Comparison of ENCODE assay signal across 8 mouse cellular contexts in genomic region chr7:122066945-122067516, GRCm38 (mm10). TPM values are rescaled to one million over a fixed set of nuclear protein-coding genes. Genes with fewer than 3 reads are reported as not detected.
DNase-seq lines count a peak whose midpoint lies in the region; ATAC-seq and TF ChIP-seq lines count a peak whose summit lies in the region.

Gene Ubfd1, plus strand, starts transcription at chr7:122067175.
Gene Ears2, minus strand, starts transcription at chr7:122067263.

- intact Hi-C loops in heart, postnatal 36 days (cut with DNase I) = loop anchor here (2.0 to 5.0 kb wide), 4 partner anchors 34 to 360 kb away; partner anchors contain the start of genes Cog7, Dctn5, Ndufab1 and Palb2

- peak; percentile 58; the same call in 1 of the 2 replicates for TF ChIP-seq POLR2A in olfactory bulb, adult 2 months (IDR thresholded peaks at IDR 0.05; ENCODE audit: insufficient read depth, low read depth, low read length)
- no peak; the same call in 1 of the 2 replicates for TF ChIP-seq POLR2A in thymus, adult 2 months (IDR thresholded peaks at IDR 0.05; ENCODE audit: control insufficient read depth, extremely low read depth, insufficient read depth, low read length, poor library complexity)

- in situ Hi-C loops in ES-E14 (cut with MboI; ENCODE audit: low sequenced_read_pairs in 2 of 2, unreplicated experiment in 2 of 2) = no loop called here

- H3K36me3 ChIP-seq in ES-E14 (ENCODE audit: control insufficient read depth, insufficient read depth, low read length, poor library complexity, severe bottlenecking) = peaks cover 17% of the 10 kb centered on the region
- peaks cover 9% of the 10 kb centered on the region for H3K36me3 ChIP-seq in forebrain, embryonic 16.5 days (ENCODE audit: control insufficient read depth, insufficient read depth)
- H3K36me3 ChIP-seq in lung, embryonic 14.5 days (ENCODE audit: insufficient read depth) = peaks cover 38% of the 10 kb centered on the region
- peaks cover 7% of the 10 kb centered on the region for H3K36me3 ChIP-seq in thymus, adult 2 months (ENCODE audit: control insufficient read depth, insufficient read depth, low read length)

- peak; percentile 96 for DNase-seq in ES-E14 (ENCODE audit: low read depth, low spot score)
- peak; percentile 95 for DNase-seq in cerebellum, adult 11-12 months
- peak; percentile 94 to 98 for DNase-seq in heart, postnatal 36 days
- DNase-seq in layer of hippocampus, adult 2 months (ENCODE audit: low spot score in 2 of 2) = peak; percentile 96 to 97
- peak; percentile 99 for DNase-seq in lung, embryonic 14.5 days
- DNase-seq in thymus, adult 2 months = peak; percentile 90

- ATAC-seq in forebrain, embryonic 16.5 days = peak; percentile 98
- ATAC-seq in lung, embryonic 14.5 days (ENCODE audit: insufficient read depth) = peak; percentile 99

- H3K27ac ChIP-seq in ES-E14 (ENCODE audit: insufficient read depth, low read depth, low read length, poor library complexity, severe bottlenecking) = peak within 1 kb of the TSS; percentile 95
- H3K27ac ChIP-seq in forebrain, embryonic 16.5 days (ENCODE audit: low read length) = peak within 1 kb of the TSS; percentile 98
- H3K27ac ChIP-seq in layer of hippocampus, adult 2 months = peak within 1 kb of the TSS; percentile 99
- H3K27ac ChIP-seq in lung, embryonic 14.5 days (ENCODE audit: low read depth) = peak within 1 kb of the TSS; percentile 94
- H3K27ac ChIP-seq in olfactory bulb, adult 2 months (ENCODE audit: insufficient read depth, low read depth, low read length) = peak within 1 kb of the TSS; percentile 83
- no peak within 1 kb of the TSS; the same call in 1 of the 2 replicates for H3K27ac ChIP-seq in thymus, adult 2 months (ENCODE audit: control insufficient read depth, insufficient read depth, low read length)

- peak; percentile 47 for TF ChIP-seq CTCF in layer of hippocampus, adult 2 months (conservative IDR thresholded peaks at IDR 0.05)
- TF ChIP-seq CTCF in lung, embryonic 14.5 days (IDR thresholded peaks at IDR 0.05; ENCODE audit: low read depth) = peak; percentile 24; the same call in 1 of the 2 replicates
- TF ChIP-seq CTCF in olfactory bulb, adult 2 months (IDR thresholded peaks at IDR 0.05; ENCODE audit: insufficient read depth, low read depth, low read length) = no peak
- 0 out of 2 replicates have a peak, but pooled peaks have one; percentile 40 for TF ChIP-seq CTCF in thymus, adult 2 months (IDR thresholded peaks at IDR 0.05; ENCODE audit: borderline replicate concordance, control insufficient read depth, extremely low read depth, insufficient read depth, low read length, poor library complexity)

- WGBS in forebrain, embryonic 16.5 days = under 1% methylated on average over 59 of the region's 60 CpGs
- WGBS in lung, embryonic 14.5 days = 0% methylated on average over 60 of the region's 60 CpGs
- under 1% methylated on average over 60 of the region's 60 CpGs for WGBS in olfactory bulb, adult 2 months
- WGBS in thymus, adult 2 months = under 1% methylated on average over 59 of the region's 60 CpGs

- H3K4me2 ChIP-seq in forebrain, embryonic 16.5 days (ENCODE audit: low read length) = peak within 1 kb of the TSS; percentile 77
- peak within 1 kb of the TSS; percentile 91 for H3K4me2 ChIP-seq in lung, embryonic 14.5 days

- H3K27me3 ChIP-seq in forebrain, embryonic 16.5 days (replicated peaks; ENCODE audit: control insufficient read depth, insufficient read depth, low read length) = no peaks in the 10 kb centered on the region
- no peaks in the 10 kb centered on the region for H3K27me3 ChIP-seq in lung, embryonic 14.5 days (ENCODE audit: insufficient read depth, low read length)
- H3K27me3 ChIP-seq in thymus, adult 2 months (ENCODE audit: control insufficient read depth, insufficient read depth, low read length) = no peaks in the 10 kb centered on the region

- H3K9me3 ChIP-seq in ES-E14 (ENCODE audit: control insufficient read depth, insufficient read depth, low read depth, low read length) = no peaks in the 10 kb centered on the region
- no peaks in the 10 kb centered on the region for H3K9me3 ChIP-seq in forebrain, embryonic 16.5 days (ENCODE audit: control insufficient read depth, low read length)
- no peaks in the 10 kb centered on the region for H3K9me3 ChIP-seq in lung, embryonic 14.5 days (ENCODE audit: low read depth, low read length)

- H3K9ac ChIP-seq in ES-E14 (ENCODE audit: insufficient read depth, low read depth, low read length, poor library complexity, severe bottlenecking) = peak within 1 kb of the TSS; percentile 92
- peak within 1 kb of the TSS; percentile 91 for H3K9ac ChIP-seq in forebrain, embryonic 16.5 days (replicated peaks; ENCODE audit: low read depth, low read length)
- H3K9ac ChIP-seq in lung, embryonic 14.5 days = peak within 1 kb of the TSS; percentile 93

- H3K4me1 ChIP-seq in ES-E14 (ENCODE audit: control insufficient read depth in 2 of 2, insufficient read depth in 2 of 2, low read length in 2 of 2, poor library complexity in 1 of 2) = peaks cover 6 to 7% of the 10 kb centered on the region in 2 experiments; a peak in 2 of 4 replicates
- H3K4me1 ChIP-seq in forebrain, embryonic 16.5 days (replicated peaks; ENCODE audit: control insufficient read depth, insufficient read depth, low read length) = peaks cover 26% of the 10 kb centered on the region
- 0 out of 2 replicates have a peak, but pooled peaks cover 4% of the 10 kb centered on the region for H3K4me1 ChIP-seq in lung, embryonic 14.5 days (ENCODE audit: insufficient read depth)
- H3K4me1 ChIP-seq in olfactory bulb, adult 2 months (ENCODE audit: control insufficient read depth, insufficient read depth, low read length) = peaks cover 3% of the 10 kb centered on the region
- peaks cover 3% of the 10 kb centered on the region for H3K4me1 ChIP-seq in thymus, adult 2 months (replicated peaks; ENCODE audit: control insufficient read depth, insufficient read depth, low read length)

- peak within 1 kb of the TSS; percentile 82 to 94 for H3K4me3 ChIP-seq in ES-E14 (ENCODE audit: insufficient read depth in 1 of 2, low read depth in 1 of 2, low read length in 2 of 2, poor library complexity in 1 of 2, severe bottlenecking in 1 of 2)
- peak within 1 kb of the TSS; percentile 87 for H3K4me3 ChIP-seq in forebrain, embryonic 16.5 days (replicated peaks; ENCODE audit: low read length)
- H3K4me3 ChIP-seq in layer of hippocampus, adult 2 months = peak within 1 kb of the TSS; percentile 96
- H3K4me3 ChIP-seq in lung, embryonic 14.5 days (ENCODE audit: low read depth, low read length) = peak within 1 kb of the TSS; percentile 100
- H3K4me3 ChIP-seq in olfactory bulb, adult 2 months (ENCODE audit: insufficient read depth, low read depth, low read length) = peak within 1 kb of the TSS; percentile 90
- peak within 1 kb of the TSS; percentile 66 for H3K4me3 ChIP-seq in thymus, adult 2 months (ENCODE audit: control insufficient read depth, insufficient read depth, low read length)

TF ChIP-seq in ES-E14, 5 proteins besides CTCF, POLR2A, EP300 and RAD21:
- TF ChIP-seq MAFK (IDR thresholded peaks at IDR 0.05; ENCODE audit: insufficient read depth, low read depth, low read length) (0 out of 2 replicates have a peak, but pooled peaks have one; percentile 2), HCFC1 (IDR thresholded peaks at IDR 0.05; ENCODE audit: borderline replicate concordance, insufficient read depth, low read length) (0 out of 2 replicates have a peak, but pooled peaks have one; percentile 42), CHD2 (IDR thresholded peaks at IDR 0.05; ENCODE audit: low read depth, low read length) (peak; percentile 19; the same call in 1 of the 2 replicates), ZNF384 (IDR thresholded peaks at IDR 0.05; ENCODE audit: low read depth, low read length) (no peak), ZC3H11A (IDR thresholded peaks at IDR 0.05; ENCODE audit: borderline replicate concordance, low read depth, low read length) (no peak)

RNA-seq across cellular contexts. Expression of gene Ubfd1, which starts in this region (rescaled TPM):
- 56.1 and 70.7 TPM in 2 replicates for total RNA-seq in ES-E14 (2012; rRNA removed)
- polyA plus RNA-seq in forebrain, embryonic 16.5 days (2015; fragmentation: Nextera tagmentation; extraction: Ambion mirVana) = 63.8 and 65.6 TPM in 2 replicates
- total RNA-seq in heart, postnatal 36 days (2021) = 10 to 100 TPM; 34.7 to 36.0 TPM
- total RNA-seq in layer of hippocampus, adult 2 months (2021) = 10 to 100 TPM; 49.6 to 50.7 TPM
- polyA plus RNA-seq in lung, embryonic 14.5 days (2014; fragmentation: Nextera tagmentation; extraction: Ambion mirVana) = 80.8 and 83.1 TPM in 2 replicates
- not detected in 2 replicates for polyA plus RNA-seq in olfactory bulb, adult 2 months (2012; ENCODE audit: insufficient read depth, insufficient read length, low replicate concordance, missing spikeins)
- polyA plus RNA-seq in thymus, adult 2 months (2012; rRNA removed) = 34.3 and 35.1 TPM in 2 replicates

RNA-seq across cellular contexts. Expression of gene Ears2, which starts in this region (rescaled TPM):
- 18.6 and 20.5 TPM in 2 replicates for total RNA-seq in ES-E14 (2012; rRNA removed)
- polyA plus RNA-seq in forebrain, embryonic 16.5 days (2015; fragmentation: Nextera tagmentation; extraction: Ambion mirVana) = 10.9 and 12.1 TPM in 2 replicates
- 10 to 100 TPM; 11.6 to 13.8 TPM for total RNA-seq in heart, postnatal 36 days (2021)
- 10 to 100 TPM in 1 of 2 experiments, 1 to 10 TPM in 1; 9.7 to 10.0 TPM for total RNA-seq in layer of hippocampus, adult 2 months (2021)
- 16.5 and 17.5 TPM in 2 replicates for polyA plus RNA-seq in lung, embryonic 14.5 days (2014; fragmentation: Nextera tagmentation; extraction: Ambion mirVana)
- not detected in 2 replicates for polyA plus RNA-seq in olfactory bulb, adult 2 months (2012; ENCODE audit: insufficient read depth, insufficient read length, low replicate concordance, missing spikeins)
- 9.6 and 10.5 TPM in 2 replicates for polyA plus RNA-seq in thymus, adult 2 months (2012; rRNA removed)

Comparison
In these comparisons a context has a peak if more than half of its experiments do, and no peak if none do; other contexts are left out.
1. RNA of gene Ears2 (polyA plus RNA-seq): 16.5 to 17.5 TPM in lung, embryonic 14.5 days, 10.9 to 12.1 TPM in forebrain, embryonic 16.5 days and 9.6 to 10.5 TPM in thymus, adult 2 months; not detected in olfactory bulb, adult 2 months; every median in the first group is over 10 times any median in the second.
2. Peak in every context shown above with its lines, with median percentiles within 50 percentile points of each other: DNase-seq, H3K4me3 ChIP-seq and H3K9ac ChIP-seq.